Mouse (Mus musculus): Measurements from ENCODE around the gene Mpp5.

GRCm38 (mm10) chr12:78746226-78746625 lies 2.5 kb upstream of the Mpp5 start:
- TF ChIP-seq CTCF (conservative IDR thresholded peaks at IDR 0.05; ENCODE audit: insufficient read depth, insufficient read length, low read depth, low read length) (no peak), POLR2A (IDR thresholded peaks at IDR 0.05; ENCODE audit: low read depth, low read length) (no peak)
